Mouse (Mus musculus): Measurements from ENCODE around the gene Steap4. TPM values are rescaled to one million over a fixed set of nuclear protein-coding genes. Genes with fewer than 3 reads are reported as not detected.
"Not testable (repeated sequence)": the region's sequence is repeated elsewhere in the genome, so short reads cannot be mapped to it uniquely, and the experiment has no call there.

Steap4 gene
- polyA plus RNA-seq, 2 experiments from 2014 or later, result not detected

GRCm38 (mm10) chr5:7991631-7992030 lies 31.4 kb downstream of the Steap4 start:
- not testable (repeated sequence) for ATAC-seq

GRCm38 (mm10) chr5:7993766-7994165 lies 33.5 kb downstream of the Steap4 start:
- no peak for ATAC-seq

- no peak for ATAC-seq
Measured at GRCm38 (mm10) chr5:7995288-7995897, 35.1 kb downstream of the Steap4 start.

GRCm38 (mm10) chr5:7996401-7997044 lies 36.3 kb downstream of the Steap4 start:
- ATAC-seq, result no peak

- no peak for ATAC-seq
Measured at GRCm38 (mm10) chr5:7997086-7997485, 36.8 kb downstream of the Steap4 start.

GRCm38 (mm10) chr5:8000466-8000865 lies 40.2 kb downstream of the Steap4 start:
- ATAC-seq, result no peak

- no peak for ATAC-seq
Measured at GRCm38 (mm10) chr5:8002827-8003226, 42.6 kb downstream of the Steap4 start.

GRCm38 (mm10) chr5:8013276-8013675 lies 53.0 kb downstream of the Steap4 start:
- no peak for ATAC-seq

Other genes with a start within 250 kb of the Steap4 start
- 100 to 1,000 TPM; 680 to 708 TPM for gene Sri, start 85.6 kb downstream of the Steap4 start, polyA plus RNA-seq (2017; shearing (Covaris generic))